Mouse (Mus musculus): Measurements from ENCODE around the gene Fndc5. TPM values are rescaled to one million over a fixed set of nuclear protein-coding genes. Genes with fewer than 3 reads are reported as not detected.

The Fndc5 gene
- polyA plus RNA-seq, 1 experiment from 2014 or later, result 13.7 TPM

DNA sequence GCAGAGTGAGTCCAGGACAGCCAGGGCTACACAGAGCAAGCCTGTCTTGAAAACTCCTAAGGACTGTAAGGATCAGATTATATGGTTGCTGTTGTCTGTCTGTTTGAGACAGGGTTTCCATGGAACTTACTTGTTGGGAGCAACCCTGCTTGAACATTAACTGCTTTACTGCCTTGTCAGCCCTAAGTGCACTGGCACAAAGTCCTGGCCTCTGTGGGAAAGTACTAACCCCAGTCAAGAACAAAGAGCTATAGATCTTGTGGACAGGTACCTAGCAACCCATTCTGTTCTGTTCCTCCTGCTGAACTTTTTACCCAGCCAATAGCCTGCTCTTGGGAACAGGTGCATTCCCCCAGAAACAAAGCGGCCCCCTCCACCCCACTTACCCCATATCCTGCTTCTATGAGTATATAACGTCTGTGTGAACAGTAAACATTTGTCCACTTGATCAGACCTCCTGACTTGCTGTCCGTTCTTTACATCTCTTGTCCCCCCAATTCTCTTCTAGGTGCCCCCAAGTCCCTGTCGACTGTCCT, 14.5 kb downstream of the Fndc5 start:
- H3K4me3 ChIP-seq (ENCODE audit: control insufficient read depth in 1 of 2, insufficient read depth in 1 of 2, low read depth in 1 of 2, low read length in 2 of 2), result no peak overlapping the region
- peaks cover 2 to 16% of the 10 kb centered on the region in 2 experiments for H3K4me1 ChIP-seq (ENCODE audit: control insufficient read depth in 2 of 2, insufficient read depth in 2 of 2, low read length in 2 of 2)
- H3K27me3 ChIP-seq (ENCODE audit: control insufficient read depth, insufficient read depth, low read length), result no peaks in the 10 kb centered on the region
- peaks cover 72% of the 10 kb centered on the region for H3K36me3 ChIP-seq (ENCODE audit: control insufficient read depth, insufficient read depth, low read length)
- WGBS, result 93% methylated on average over 4 of the region's 4 CpGs
- H3K27ac ChIP-seq (replicated peaks in 1 of 2; ENCODE audit: control insufficient read depth in 1 of 2, insufficient read depth in 1 of 2, low read depth in 2 of 2, low read length in 2 of 2), result no peak overlapping the region
- H3K9me3 ChIP-seq (ENCODE audit: control insufficient read depth, low read length), result no peaks in the 10 kb centered on the region
- ATAC-seq (ENCODE audit: insufficient number of reproducible peaks, insufficient read depth, low FRiP score, low read depth), result no peak
- H3K4me2 ChIP-seq (ENCODE audit: low read length), result no peak overlapping the region
- H3K9ac ChIP-seq (ENCODE audit: low read length), result no peak overlapping the region

DNA sequence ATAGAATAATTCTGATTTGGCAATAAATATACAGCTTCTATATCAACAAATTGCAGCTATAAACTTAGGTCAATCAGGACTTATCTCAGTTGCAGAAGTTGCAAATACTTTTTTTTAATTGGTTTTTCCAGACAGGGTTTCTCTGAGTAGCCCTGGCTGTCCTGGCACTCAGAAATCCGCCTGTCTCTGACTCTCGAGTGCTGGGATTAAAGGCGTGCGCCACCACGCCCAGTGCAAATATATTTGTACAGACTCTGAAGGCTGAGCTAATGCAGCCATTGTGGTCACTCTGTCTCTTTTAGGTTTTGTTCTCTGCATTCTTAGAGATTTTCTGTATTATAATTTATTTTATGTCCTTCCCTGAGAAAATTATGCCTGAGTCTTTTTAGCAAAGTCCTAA, 20.7 kb downstream of the Fndc5 start:
- no peak overlapping the region for H3K27ac ChIP-seq (replicated peaks in 1 of 2; ENCODE audit: control insufficient read depth in 1 of 2, insufficient read depth in 1 of 2, low read depth in 2 of 2, low read length in 2 of 2)
- no peak overlapping the region for H3K4me3 ChIP-seq (ENCODE audit: control insufficient read depth in 1 of 2, insufficient read depth in 1 of 2, low read depth in 1 of 2, low read length in 2 of 2)
- no peak overlapping the region for H3K9ac ChIP-seq (ENCODE audit: low read length)
- H3K36me3 ChIP-seq (ENCODE audit: control insufficient read depth, insufficient read depth, low read length), result peaks cover 61% of the 10 kb centered on the region
- peaks cover 2 to 19% of the 10 kb centered on the region in 2 experiments for H3K4me1 ChIP-seq (ENCODE audit: control insufficient read depth in 2 of 2, insufficient read depth in 2 of 2, low read length in 2 of 2)
- no peaks in the 10 kb centered on the region for H3K9me3 ChIP-seq (ENCODE audit: control insufficient read depth, low read length)
- no peak for ATAC-seq (ENCODE audit: insufficient number of reproducible peaks, insufficient read depth, low FRiP score, low read depth)
- H3K4me2 ChIP-seq (ENCODE audit: low read length), result no peak overlapping the region
- H3K27me3 ChIP-seq (ENCODE audit: control insufficient read depth, insufficient read depth, low read length), result no peaks in the 10 kb centered on the region
- 67% methylated on average over 5 of the region's 5 CpGs for WGBS

DNA sequence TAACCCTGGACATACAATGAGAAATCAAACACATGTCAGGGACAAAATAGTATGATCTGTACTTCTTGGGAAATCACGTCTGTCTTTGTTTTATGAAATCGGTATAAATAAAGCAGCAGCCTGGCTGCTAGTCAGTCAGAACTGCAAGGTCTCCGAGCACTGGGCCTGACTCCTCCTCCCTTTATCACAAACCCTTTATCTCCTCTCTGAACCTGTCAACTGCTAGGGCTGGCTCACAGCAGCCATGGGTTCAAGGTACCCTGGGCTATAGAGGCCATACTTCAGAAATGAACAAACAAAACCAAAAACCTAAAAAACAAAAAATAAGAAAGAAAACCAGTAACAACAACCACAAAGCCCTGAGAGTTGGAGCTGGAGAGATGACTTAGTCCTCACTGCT, 21.8 kb downstream of the Fndc5 start:
- H3K4me1 ChIP-seq (ENCODE audit: control insufficient read depth in 2 of 2, insufficient read depth in 2 of 2, low read length in 2 of 2), result peaks cover 2 to 19% of the 10 kb centered on the region in 2 experiments
- peak overlapping the region in 1 of 2 experiments; percentile 31; a peak in 1 of 4 replicates for H3K27ac ChIP-seq (replicated peaks in 1 of 2; ENCODE audit: control insufficient read depth in 1 of 2, insufficient read depth in 1 of 2, low read depth in 2 of 2, low read length in 2 of 2)
- peaks cover 61% of the 10 kb centered on the region for H3K36me3 ChIP-seq (ENCODE audit: control insufficient read depth, insufficient read depth, low read length)
- no peak for ATAC-seq (ENCODE audit: insufficient number of reproducible peaks, insufficient read depth, low FRiP score, low read depth)
- no peaks in the 10 kb centered on the region for H3K27me3 ChIP-seq (ENCODE audit: control insufficient read depth, insufficient read depth, low read length)
- H3K9ac ChIP-seq (ENCODE audit: low read length), result no peak overlapping the region
- H3K4me3 ChIP-seq (ENCODE audit: control insufficient read depth in 1 of 2, insufficient read depth in 1 of 2, low read depth in 1 of 2, low read length in 2 of 2), result no peak overlapping the region
- no peaks in the 10 kb centered on the region for H3K9me3 ChIP-seq (ENCODE audit: control insufficient read depth, low read length)
- 22% methylated on average over 3 of the region's 3 CpGs for WGBS
- H3K4me2 ChIP-seq (ENCODE audit: low read length), result no peak overlapping the region

DNA sequence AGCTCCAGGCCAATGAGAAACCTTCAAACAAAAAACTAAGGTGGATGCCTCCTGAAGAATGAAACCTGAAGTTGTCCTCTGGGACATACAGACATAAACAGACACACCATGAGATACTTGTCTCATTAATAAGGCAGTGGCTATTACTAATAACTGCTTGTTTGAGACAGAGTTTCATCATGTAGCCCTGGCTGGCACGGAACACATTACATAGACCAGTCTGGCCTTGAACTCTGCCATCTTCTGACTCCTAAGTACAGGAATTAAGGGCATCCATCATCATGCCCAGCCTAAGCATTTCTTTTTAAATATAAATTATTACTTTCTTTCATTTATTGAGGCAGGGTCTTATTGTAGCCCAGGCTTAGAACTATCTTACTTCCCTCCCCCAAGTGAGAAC, 24.3 kb downstream of the Fndc5 start:
- WGBS, result 94% methylated on average over 1 of the region's 1 CpGs
- Histone ChIP-seq H3K9ac (ENCODE audit: low read length) (no peak overlapping the region), H3K27ac (replicated peaks in 1 of 2; ENCODE audit: control insufficient read depth in 1 of 2, insufficient read depth in 1 of 2, low read depth in 2 of 2, low read length in 2 of 2) (no peak overlapping the region), H3K4me2 (ENCODE audit: low read length) (no peak overlapping the region), H3K4me3 (ENCODE audit: control insufficient read depth in 1 of 2, insufficient read depth in 1 of 2, low read depth in 1 of 2, low read length in 2 of 2) (no peak overlapping the region), H3K4me1 (ENCODE audit: control insufficient read depth in 2 of 2, insufficient read depth in 2 of 2, low read length in 2 of 2) (peaks cover 1 to 19% of the 10 kb centered on the region in 2 experiments), H3K9me3 (ENCODE audit: control insufficient read depth, low read length) (no peaks in the 10 kb centered on the region), H3K36me3 (ENCODE audit: control insufficient read depth, insufficient read depth, low read length) (peaks cover 60% of the 10 kb centered on the region), H3K27me3 (ENCODE audit: control insufficient read depth, insufficient read depth, low read length) (no peaks in the 10 kb centered on the region)
- ATAC-seq (ENCODE audit: insufficient number of reproducible peaks, insufficient read depth, low FRiP score, low read depth), result no peak

DNA sequence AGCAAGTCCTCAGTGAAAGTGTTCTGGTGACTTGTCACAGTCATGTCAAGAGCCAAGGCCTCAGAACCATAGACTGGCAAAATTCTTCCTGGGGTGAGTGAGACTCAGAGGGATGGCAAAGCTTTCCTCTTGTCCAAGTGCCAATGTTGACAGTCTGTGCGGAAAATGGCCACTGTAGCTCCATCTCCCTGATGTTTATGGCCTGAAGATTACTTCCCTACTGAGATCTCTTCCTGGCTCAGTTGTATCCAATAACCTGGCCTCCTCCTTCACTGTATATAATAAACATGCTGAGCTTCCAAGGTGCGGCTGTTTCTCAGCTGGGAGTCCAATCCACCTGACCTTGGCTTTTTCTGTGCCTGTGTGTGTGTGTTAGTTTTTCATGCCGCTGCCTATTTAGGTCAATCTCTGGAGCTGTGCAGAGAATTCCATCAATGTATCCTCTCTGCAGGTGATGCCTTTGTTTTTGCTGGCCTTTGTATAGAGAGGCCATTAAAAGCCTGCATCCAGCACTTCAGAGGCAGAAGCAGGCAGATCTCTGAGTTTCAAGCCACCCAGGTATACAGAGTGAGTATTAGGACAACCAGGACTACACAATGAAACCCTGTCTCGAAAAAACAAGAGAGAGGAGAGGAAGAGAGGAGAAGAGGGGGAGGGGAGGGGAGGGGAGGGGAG, 24.9 kb downstream of the Fndc5 start:
- H3K27ac ChIP-seq (replicated peaks in 1 of 2; ENCODE audit: control insufficient read depth in 1 of 2, insufficient read depth in 1 of 2, low read depth in 2 of 2, low read length in 2 of 2), result no peak overlapping the region
- no peak overlapping the region for H3K9ac ChIP-seq (ENCODE audit: low read length)
- H3K9me3 ChIP-seq (ENCODE audit: control insufficient read depth, low read length), result no peaks in the 10 kb centered on the region
- H3K27me3 ChIP-seq (ENCODE audit: control insufficient read depth, insufficient read depth, low read length), result no peaks in the 10 kb centered on the region
- WGBS, result 92% methylated on average over 4 of the region's 4 CpGs
- H3K36me3 ChIP-seq (ENCODE audit: control insufficient read depth, insufficient read depth, low read length), result peaks cover 63% of the 10 kb centered on the region
- no peak for ATAC-seq (ENCODE audit: insufficient number of reproducible peaks, insufficient read depth, low FRiP score, low read depth)
- H3K4me3 ChIP-seq (ENCODE audit: control insufficient read depth in 1 of 2, insufficient read depth in 1 of 2, low read depth in 1 of 2, low read length in 2 of 2), result no peak overlapping the region
- peaks cover 0 to 19% of the 10 kb centered on the region in 2 experiments; a peak in 2 of 4 replicates for H3K4me1 ChIP-seq (ENCODE audit: control insufficient read depth in 2 of 2, insufficient read depth in 2 of 2, low read length in 2 of 2)
- no peak overlapping the region for H3K4me2 ChIP-seq (ENCODE audit: low read length)

DNA sequence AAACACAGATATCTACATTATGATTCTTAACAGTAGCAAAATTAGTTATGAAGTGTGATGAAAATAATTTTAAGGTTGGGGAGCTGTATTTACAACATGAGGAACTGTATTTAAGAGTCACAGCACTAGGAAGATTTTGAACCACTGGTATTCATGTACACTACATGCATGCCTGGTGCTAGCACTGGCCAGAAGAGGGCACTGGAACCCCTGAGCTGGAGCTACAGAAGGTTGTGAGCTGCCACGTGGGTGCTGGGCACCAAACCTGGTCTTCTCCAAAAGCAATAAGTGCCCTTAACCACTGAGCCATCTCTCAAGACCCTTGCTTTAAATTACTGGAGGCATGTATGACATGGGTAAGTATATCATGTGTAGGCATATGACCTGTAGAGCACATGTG, 35.7 kb downstream of the Fndc5 start:
- Histone ChIP-seq H3K36me3 (ENCODE audit: control insufficient read depth, insufficient read depth, low read length) (peaks cover 84% of the 10 kb centered on the region), H3K9ac (ENCODE audit: low read length) (no peak overlapping the region), H3K4me1 (ENCODE audit: control insufficient read depth in 2 of 2, insufficient read depth in 2 of 2, low read length in 2 of 2) (no peaks in the 10 kb centered on the region), H3K4me2 (ENCODE audit: low read length) (no peak overlapping the region), H3K9me3 (ENCODE audit: control insufficient read depth, low read length) (no peaks in the 10 kb centered on the region), H3K27me3 (ENCODE audit: control insufficient read depth, insufficient read depth, low read length) (no peaks in the 10 kb centered on the region), H3K4me3 (ENCODE audit: control insufficient read depth in 1 of 2, insufficient read depth in 1 of 2, low read depth in 1 of 2, low read length in 2 of 2) (no peak overlapping the region), H3K27ac (replicated peaks in 1 of 2; ENCODE audit: control insufficient read depth in 1 of 2, insufficient read depth in 1 of 2, low read depth in 2 of 2, low read length in 2 of 2) (no peak overlapping the region)
- no peak for ATAC-seq (ENCODE audit: insufficient number of reproducible peaks, insufficient read depth, low FRiP score, low read depth)
- 75% methylated on average over 1 of the region's 1 CpGs for WGBS

DNA sequence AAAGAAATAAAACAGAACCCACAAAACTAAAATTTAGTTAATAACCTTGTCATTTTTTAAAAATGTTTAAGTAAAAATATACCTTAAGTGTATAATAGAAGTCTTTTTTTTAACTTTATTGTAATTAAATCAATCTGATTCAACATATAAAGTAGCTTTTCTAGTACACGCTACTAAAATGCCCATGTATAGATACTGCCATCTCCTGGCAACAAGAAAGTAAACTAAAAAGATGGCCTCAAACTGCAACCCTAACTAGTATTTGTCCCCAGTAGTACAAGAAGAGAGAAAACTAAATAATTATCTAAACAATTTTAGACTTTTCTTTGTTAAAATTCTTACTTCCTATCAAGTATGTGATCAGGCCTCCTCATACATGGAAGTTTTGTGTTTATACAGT, 42.8 kb downstream of the Fndc5 start:
- H3K27ac ChIP-seq (replicated peaks in 1 of 2; ENCODE audit: control insufficient read depth in 1 of 2, insufficient read depth in 1 of 2, low read depth in 2 of 2, low read length in 2 of 2), result no peak overlapping the region
- H3K27me3 ChIP-seq (ENCODE audit: control insufficient read depth, insufficient read depth, low read length), result no peaks in the 10 kb centered on the region
- no peak for ATAC-seq (ENCODE audit: insufficient number of reproducible peaks, insufficient read depth, low FRiP score, low read depth)
- H3K4me3 ChIP-seq (ENCODE audit: control insufficient read depth in 1 of 2, insufficient read depth in 1 of 2, low read depth in 1 of 2, low read length in 2 of 2), result no peak overlapping the region
- no peak overlapping the region for H3K9ac ChIP-seq (ENCODE audit: low read length)
- H3K9me3 ChIP-seq (ENCODE audit: control insufficient read depth, low read length), result no peaks in the 10 kb centered on the region
- WGBS, result 60% methylated on average over 1 of the region's 1 CpGs
- no peaks in the 10 kb centered on the region for H3K4me1 ChIP-seq (ENCODE audit: control insufficient read depth in 2 of 2, insufficient read depth in 2 of 2, low read length in 2 of 2)
- no peak overlapping the region for H3K4me2 ChIP-seq (ENCODE audit: low read length)
- H3K36me3 ChIP-seq (ENCODE audit: control insufficient read depth, insufficient read depth, low read length), result peaks cover 85% of the 10 kb centered on the region

Data from heart, embryonic 14.5 days (tissue).